Comparison of ENCODE assay signal across 8 mouse cellular contexts in the genomic region with DNA sequence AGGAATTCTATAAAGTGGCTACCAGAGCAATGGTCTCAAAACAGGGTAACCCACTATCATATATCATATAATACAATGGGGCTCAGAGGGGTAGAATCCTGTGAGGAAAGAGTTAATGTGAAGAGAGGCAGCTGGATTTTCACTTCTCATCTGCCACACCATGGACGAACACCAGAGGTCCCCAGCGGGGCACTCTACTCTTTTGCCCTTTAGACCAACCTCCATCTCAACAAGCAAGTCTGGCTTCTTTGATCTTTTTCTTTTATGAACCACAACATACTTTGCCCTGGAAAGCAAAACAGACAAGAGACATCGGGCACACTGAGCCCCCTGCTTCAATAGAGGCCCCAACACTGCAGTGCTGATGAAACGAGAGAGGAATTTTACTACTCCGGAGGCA.
DNase-seq lines count a peak whose midpoint lies in the region; ATAC-seq and TF ChIP-seq lines count a peak whose summit lies in the region.

No protein-coding gene starts in this region.

- peak overlapping the region; percentile 29; the same call in 1 of the 2 replicates for H3K4me2 ChIP-seq in heart, embryonic 11.5 days
- H3K4me2 ChIP-seq in intestine, postnatal 0 days (replicated peaks; ENCODE audit: low read depth) = peak overlapping the region; percentile 10; the same call in 1 of the 2 replicates
- H3K4me2 ChIP-seq in forebrain, embryonic 15.5 days (replicated peaks) = no peak overlapping the region

- H3K9ac ChIP-seq in heart, embryonic 11.5 days (ENCODE audit: low read depth, low read length) = no peak overlapping the region
- no peak overlapping the region for H3K9ac ChIP-seq in intestine, postnatal 0 days (ENCODE audit: low read depth, low read length)
- H3K9ac ChIP-seq in forebrain, embryonic 15.5 days (replicated peaks) = no peak overlapping the region

- intact Hi-C loops in heart, postnatal 25 days (cut with DNase I) = no loop called here

- H3K36me3 ChIP-seq in heart, embryonic 11.5 days (ENCODE audit: control insufficient read depth, insufficient read depth, low read length) = no peaks in the 10 kb centered on the region
- H3K36me3 ChIP-seq in intestine, postnatal 0 days (ENCODE audit: control insufficient read depth, insufficient read depth) = no peaks in the 10 kb centered on the region
- H3K36me3 ChIP-seq in forebrain, embryonic 15.5 days = no peaks in the 10 kb centered on the region

- DNase-seq in heart, postnatal 25 days (ENCODE audit: low spot score) = no peak
- DNase-seq in CD4-positive helper T cell, adult 2 months (ENCODE audit: low read depth, low spot score) = peak; percentile 44
- DNase-seq in adrenal gland, postnatal 36 days = peak; percentile 15 to 36
- DNase-seq in lung, postnatal 25 days (ENCODE audit: low spot score) = peak; percentile 5
- no peak for DNase-seq in cerebellum, adult 11-12 months

- no peak overlapping the region for H3K27ac ChIP-seq in heart, embryonic 11.5 days (ENCODE audit: low read depth, low read length)
- no peak overlapping the region for H3K27ac ChIP-seq in intestine, postnatal 0 days (ENCODE audit: low read depth, low read length)
- H3K27ac ChIP-seq in forebrain, embryonic 15.5 days (replicated peaks) = no peak overlapping the region

- H3K4me3 ChIP-seq in heart, embryonic 11.5 days (ENCODE audit: low read depth, low read length) = no peak overlapping the region
- no peak overlapping the region for H3K4me3 ChIP-seq in intestine, postnatal 0 days (ENCODE audit: low read depth, low read length)
- no peak overlapping the region for H3K4me3 ChIP-seq in forebrain, embryonic 15.5 days

- H3K9me3 ChIP-seq in heart, embryonic 11.5 days (replicated peaks; ENCODE audit: control insufficient read depth, low read length) = no peaks in the 10 kb centered on the region
- no peaks in the 10 kb centered on the region for H3K9me3 ChIP-seq in intestine, postnatal 0 days (ENCODE audit: control insufficient read depth)
- H3K9me3 ChIP-seq in forebrain, embryonic 15.5 days = no peaks in the 10 kb centered on the region

- H3K27me3 ChIP-seq in heart, embryonic 11.5 days (ENCODE audit: control insufficient read depth, insufficient read depth, low read length) = no peaks in the 10 kb centered on the region
- H3K27me3 ChIP-seq in intestine, postnatal 0 days (replicated peaks; ENCODE audit: control insufficient read depth, insufficient read depth, low read length) = no peaks in the 10 kb centered on the region
- H3K27me3 ChIP-seq in forebrain, embryonic 15.5 days = no peaks in the 10 kb centered on the region

- H3K4me1 ChIP-seq in heart, embryonic 11.5 days (ENCODE audit: control insufficient read depth, insufficient read depth, low read length) = no peaks in the 10 kb centered on the region
- H3K4me1 ChIP-seq in intestine, postnatal 0 days (replicated peaks; ENCODE audit: control insufficient read depth, insufficient read depth, low read length) = no peaks in the 10 kb centered on the region
- H3K4me1 ChIP-seq in forebrain, embryonic 15.5 days = no peaks in the 10 kb centered on the region

- no peak for ATAC-seq in heart, embryonic 11.5 days (replicated peaks; ENCODE audit: insufficient number of reproducible peaks, low FRiP score, low TSS enrichment)
- ATAC-seq in intestine, postnatal 0 days = no peak; the same call in 1 of the 2 replicates
- ATAC-seq in forebrain, embryonic 15.5 days (replicated peaks) = no peak

- WGBS in heart, embryonic 11.5 days (ENCODE audit: insufficient replicate concordance) = 27% methylated on average over 5 of the region's 5 CpGs
- 25% methylated on average over 5 of the region's 5 CpGs for WGBS in intestine, postnatal 0 days
- WGBS in forebrain, embryonic 15.5 days = 15% methylated on average over 5 of the region's 5 CpGs

- peak; percentile 68 for TF ChIP-seq CTCF in intestine, postnatal 0 days (IDR thresholded peaks at IDR 0.05; ENCODE audit: low read depth)

Comparison
In these comparisons a context has a peak if more than half of its experiments do, and no peak if none do; other contexts are left out.
1. DNase-seq: peak in CD4-positive helper T cell, adult 2 months (single experiment), adrenal gland, postnatal 36 days (2 of 2) and lung, postnatal 25 days (single experiment); none in heart, postnatal 25 days (single experiment) and cerebellum, adult 11-12 months (single experiment).